Mouse (Mus musculus): ENCODE measurements around the gene Creb3.

DNA sequence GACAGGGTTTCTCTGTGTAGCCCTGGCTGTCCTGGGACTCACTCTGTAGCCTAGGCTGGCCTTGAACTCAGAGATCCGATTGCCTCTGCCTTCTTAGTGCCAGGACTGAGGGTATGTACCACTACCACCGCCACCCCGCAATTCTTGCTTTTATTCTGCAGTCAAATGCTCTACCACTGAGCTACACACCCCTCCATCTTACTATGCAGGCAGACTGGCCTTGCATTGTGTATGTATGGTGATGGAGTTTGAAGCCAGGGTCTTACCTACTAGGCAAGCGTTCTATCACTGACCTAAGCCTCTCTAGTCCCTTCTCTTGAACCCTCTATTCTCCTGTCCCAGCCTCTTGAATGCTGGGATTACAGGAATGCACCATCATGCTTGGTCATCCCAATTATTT lies 48.8 kb upstream of the Creb3 start:
- TF ChIP-seq CTCF (IDR thresholded peaks at IDR 0.05; ENCODE audit: low read depth, low read length) (no peak), POLR2A (IDR thresholded peaks at IDR 0.05; ENCODE audit: insufficient read depth, low read length) (no peak), EP300 (IDR thresholded peaks at IDR 0.05; ENCODE audit: insufficient read depth, low read depth, low read length) (no peak)

Measured in ES-Bruce4 (cell line).